Mouse (Mus musculus): ENCODE measurements around the gene Aldh4a1. TPM values are rescaled to one million over a fixed set of nuclear protein-coding genes. Genes with fewer than 3 reads are reported as not detected.

Aldh4a1 gene
- total RNA-seq, 2 experiments from 2014 or later, result 0.30 to 1.7 TPM

DNA sequence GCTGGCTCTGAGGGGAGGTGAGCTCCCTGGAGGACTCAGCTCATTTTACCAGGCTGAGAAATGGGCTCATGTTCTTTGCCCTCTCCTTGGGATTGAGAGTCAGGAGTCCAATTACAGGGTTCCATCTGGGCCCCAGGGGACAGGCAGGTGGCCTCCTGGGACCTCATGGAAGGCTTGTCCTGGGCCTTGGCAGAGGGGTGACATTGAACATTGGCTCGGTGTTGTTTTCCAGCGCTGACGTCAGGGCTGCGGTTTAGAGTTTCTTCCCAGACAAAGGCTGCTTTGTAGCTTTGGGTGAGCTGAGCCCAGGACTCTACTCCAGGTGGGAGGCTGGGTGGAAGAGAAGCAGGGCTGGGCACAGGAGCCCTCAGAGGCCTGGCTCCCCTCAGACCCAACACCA lies 34.9 kb upstream of the Aldh4a1 start:
- ATAC-seq (replicated peaks; ENCODE audit: low FRiP score, poor library complexity, severe bottlenecking), result no peak

DNA sequence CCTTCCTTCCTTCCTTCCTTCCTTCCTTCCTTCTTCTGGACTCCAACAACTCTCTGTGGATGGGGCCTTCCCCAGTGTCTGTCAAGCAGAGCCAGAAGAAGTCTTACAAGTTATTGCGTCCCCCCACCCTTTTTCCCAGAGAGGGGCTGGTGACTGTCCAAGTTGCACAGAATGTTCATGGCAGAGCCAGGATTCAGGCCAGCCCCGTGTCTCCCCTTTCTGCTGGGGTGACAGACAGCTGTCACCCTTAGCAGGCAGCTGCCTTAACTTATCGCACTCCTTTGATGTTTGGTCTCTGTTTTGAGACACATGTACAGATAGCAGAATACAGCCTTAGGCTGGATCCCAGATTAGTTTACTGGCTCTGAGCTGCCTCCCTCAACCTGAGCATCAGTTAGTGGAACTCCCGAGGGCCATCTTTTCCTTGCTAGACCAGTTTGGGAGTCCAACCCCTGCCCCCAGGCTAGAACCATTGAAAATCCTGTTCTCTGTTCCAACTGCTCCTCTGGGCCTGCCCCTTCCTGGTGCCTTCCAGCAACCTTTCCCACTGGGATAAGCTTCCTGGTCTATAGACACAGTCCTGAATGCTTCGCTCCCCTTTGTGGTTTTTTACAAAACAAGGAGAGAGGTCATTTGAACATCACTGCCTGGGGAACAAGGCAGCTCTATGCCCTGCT lies 33.2 kb upstream of the Aldh4a1 start:
- ATAC-seq (replicated peaks; ENCODE audit: low FRiP score, poor library complexity, severe bottlenecking), result no peak

DNA sequence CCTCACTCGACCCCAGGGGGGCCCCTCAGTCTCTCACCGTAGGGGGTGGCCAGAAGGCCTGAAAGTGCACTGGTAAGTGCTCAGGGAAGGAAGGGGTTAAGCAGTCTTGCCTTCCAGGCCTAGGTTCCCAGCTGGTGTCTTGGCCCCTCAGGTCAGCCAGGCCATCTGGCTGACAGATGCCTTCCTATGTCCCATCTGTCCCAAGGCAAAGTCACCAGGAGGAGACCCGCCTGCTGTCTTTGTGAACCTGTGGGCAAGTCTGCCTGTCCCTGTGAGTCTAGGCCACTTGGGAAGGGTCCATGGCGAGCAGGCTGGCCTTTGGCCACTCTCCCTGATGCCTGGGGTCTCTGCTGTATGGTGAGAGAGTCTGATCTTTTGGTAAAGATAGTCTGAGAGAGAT lies 32.2 kb upstream of the Aldh4a1 start:
- ATAC-seq (replicated peaks; ENCODE audit: low FRiP score, poor library complexity, severe bottlenecking), result no peak

DNA sequence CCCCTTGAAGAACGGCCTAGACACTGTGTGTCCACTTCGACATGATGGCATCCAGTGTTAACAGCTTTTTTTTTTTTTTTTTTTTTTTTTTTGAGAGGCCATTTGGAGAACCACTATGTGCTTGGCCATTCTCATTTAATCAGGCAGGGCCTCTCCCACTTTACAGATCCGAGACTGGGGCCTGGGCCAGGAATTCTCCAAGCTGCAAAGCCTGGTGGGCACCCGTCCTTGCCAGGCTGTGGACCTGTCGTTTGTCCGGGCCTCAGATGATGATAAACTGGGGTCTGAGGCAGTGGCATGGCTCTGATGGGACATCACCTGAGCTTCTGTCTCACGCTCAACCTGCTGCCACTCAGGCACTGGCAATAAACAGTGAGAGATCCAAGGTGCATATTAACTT lies 29.8 kb upstream of the Aldh4a1 start:
- no peak for ATAC-seq (replicated peaks; ENCODE audit: low FRiP score, poor library complexity, severe bottlenecking)

DNA sequence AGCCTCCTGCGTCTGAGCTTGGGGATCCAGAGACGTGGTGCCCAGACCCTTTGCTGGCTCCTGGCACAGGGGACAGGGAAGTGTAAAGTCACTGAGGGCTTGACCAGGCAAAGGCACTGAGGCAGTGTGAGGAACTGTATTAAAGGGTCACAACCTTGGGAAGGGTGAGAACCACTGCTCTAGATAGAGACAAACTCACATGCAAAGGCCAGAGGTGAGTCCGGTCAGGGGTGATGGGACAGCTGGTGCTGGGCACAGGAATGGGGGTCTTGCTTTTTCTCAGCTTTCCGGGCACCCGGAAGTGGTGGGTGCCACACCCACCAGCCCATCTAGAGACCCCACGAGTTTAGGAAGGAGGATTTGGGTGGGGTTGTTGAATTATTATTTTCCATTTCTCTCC lies 29.3 kb upstream of the Aldh4a1 start:
- no peak for ATAC-seq (replicated peaks; ENCODE audit: low FRiP score, poor library complexity, severe bottlenecking)

DNA sequence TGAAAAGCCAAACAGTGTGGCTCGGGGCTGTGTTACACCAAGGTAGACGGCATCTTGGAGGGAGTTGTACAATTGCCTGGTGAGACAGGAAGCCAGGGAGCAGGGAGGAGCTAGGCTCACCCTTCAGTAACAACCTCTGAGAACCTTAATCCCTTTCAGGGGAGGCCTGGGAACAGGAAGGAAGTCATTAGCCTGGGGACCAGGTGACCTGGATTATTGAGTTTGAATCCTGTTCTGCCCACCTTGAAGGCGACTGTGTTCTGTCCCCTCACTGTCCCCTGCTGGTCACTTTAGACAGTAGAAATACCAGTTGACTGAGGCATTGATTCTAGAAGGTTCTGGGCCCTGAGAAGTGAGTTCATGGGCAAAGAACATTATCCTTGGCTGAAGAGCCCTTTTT lies 28.6 kb upstream of the Aldh4a1 start:
- no peak for ATAC-seq (replicated peaks; ENCODE audit: low FRiP score, poor library complexity, severe bottlenecking)

DNA sequence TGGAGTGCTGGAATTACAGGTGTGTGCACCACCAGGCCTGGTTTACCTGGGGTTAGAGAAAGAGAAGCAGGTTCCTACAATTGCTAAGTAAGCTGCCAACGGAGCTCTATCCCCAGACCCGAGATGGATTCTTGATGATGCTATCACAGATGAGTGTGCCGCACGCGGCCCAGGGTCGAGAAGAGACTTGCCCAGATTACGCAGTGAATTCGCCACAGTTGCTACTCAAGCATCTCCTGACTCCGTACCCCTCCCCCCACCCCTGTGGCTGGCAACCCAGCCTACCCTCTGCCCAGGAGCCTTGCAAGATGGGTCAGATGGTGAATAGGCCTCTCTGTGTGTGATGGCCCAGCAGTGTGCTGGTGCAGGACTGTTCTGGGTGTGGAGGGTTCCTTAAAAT lies 26.0 kb upstream of the Aldh4a1 start:
- ATAC-seq (replicated peaks; ENCODE audit: low FRiP score, poor library complexity, severe bottlenecking), result no peak

DNA sequence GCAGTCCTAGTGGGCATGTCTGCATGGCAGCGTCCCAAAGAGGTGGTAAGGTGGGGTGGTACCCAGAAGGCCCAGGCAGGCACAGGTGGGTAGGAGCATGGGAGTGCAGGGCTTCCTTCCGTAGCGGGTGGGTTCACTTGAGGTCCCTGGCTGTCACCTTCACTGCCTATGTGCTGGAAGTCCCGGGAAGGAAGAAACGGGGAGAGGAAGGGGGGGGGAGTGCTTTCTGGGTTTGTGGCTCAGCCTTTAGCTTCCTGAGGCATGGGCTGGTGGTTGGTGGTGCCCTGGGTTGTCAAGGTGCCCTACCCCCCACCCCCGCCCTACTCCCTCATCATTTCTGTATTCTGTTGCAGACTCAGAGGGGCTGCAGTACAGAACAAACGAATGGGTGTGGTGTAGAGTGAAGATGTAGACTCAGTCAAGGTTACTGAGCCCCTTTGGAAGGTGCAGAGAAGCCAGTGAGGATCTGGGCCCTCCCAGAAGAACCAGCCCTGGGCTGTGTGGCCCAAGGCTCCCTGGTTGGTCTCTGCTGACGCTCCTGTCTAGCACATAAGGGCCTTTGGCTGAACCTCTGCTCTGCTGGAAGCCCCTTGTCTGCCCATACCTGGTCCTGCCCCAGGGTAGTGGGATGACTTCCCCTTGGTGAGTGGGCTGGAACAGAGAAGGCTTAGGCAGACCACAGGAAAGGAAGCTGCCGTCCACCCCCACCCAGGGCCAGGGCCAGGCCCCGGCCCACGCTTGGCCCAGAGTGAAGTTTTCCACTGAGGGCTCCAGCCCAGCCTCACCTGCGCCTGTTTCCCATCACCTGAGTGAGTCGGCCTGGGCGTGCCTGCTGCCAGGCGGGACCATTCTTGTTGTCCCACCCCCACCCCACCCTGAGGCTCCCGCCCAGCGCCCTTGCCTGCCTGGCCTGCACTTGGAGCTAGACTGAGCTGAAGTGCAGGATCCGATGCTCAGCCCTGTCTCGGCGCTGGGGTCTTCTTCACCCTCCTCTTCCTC lies 25.1 kb upstream of the Aldh4a1 start:
- no peak for ATAC-seq (replicated peaks; ENCODE audit: low FRiP score, poor library complexity, severe bottlenecking)

DNA sequence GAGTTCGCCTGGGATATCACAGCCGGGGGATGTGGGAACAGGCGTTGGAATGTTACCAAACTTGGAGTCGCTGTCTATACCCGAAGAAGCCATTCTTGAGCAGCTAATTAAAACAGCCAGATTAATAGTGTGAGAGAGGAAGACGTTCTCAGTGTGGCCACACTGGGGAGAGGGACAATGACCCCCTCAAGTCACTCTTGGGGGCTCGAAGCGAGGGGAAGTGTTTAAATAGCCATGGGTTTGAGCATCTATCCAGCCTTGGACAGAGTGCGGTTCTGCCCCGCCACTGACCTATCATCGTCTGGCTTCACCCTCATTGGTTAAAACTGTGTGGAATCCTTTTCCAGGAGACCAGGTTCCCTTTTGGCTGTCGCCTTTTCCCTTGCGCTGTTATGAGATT lies 24.3 kb upstream of the Aldh4a1 start:
- ATAC-seq (replicated peaks; ENCODE audit: low FRiP score, poor library complexity, severe bottlenecking), result no peak

DNA sequence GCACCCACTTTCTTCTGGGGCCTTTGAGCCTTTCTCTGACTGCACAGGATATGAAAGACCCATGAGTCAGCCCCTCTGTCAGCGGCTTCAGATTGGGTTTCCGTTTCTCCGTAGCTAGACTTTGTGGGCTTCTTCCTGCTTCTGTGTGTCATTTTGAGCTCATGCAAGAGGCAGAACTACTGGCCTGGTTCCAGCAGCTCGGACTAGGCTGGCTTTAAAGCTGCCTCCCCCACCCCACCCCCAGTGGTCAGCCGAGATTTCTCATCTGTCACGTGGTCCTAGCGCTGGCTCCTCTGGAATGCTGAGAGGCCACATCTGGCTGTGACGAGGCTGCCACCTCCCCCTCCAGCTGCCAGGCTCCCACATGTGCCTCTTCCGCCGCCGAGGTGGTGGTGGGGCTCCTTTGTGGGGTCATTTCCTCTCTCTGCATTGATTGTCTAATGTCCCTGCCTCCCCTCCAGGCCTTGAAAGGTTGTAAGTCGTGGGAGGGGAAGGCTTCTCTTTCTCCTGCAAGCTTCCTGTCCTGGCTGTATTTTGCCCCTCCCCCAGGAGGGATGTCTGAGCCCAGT lies 23.6 kb upstream of the Aldh4a1 start:
- no peak for ATAC-seq (replicated peaks; ENCODE audit: low FRiP score, poor library complexity, severe bottlenecking)

DNA sequence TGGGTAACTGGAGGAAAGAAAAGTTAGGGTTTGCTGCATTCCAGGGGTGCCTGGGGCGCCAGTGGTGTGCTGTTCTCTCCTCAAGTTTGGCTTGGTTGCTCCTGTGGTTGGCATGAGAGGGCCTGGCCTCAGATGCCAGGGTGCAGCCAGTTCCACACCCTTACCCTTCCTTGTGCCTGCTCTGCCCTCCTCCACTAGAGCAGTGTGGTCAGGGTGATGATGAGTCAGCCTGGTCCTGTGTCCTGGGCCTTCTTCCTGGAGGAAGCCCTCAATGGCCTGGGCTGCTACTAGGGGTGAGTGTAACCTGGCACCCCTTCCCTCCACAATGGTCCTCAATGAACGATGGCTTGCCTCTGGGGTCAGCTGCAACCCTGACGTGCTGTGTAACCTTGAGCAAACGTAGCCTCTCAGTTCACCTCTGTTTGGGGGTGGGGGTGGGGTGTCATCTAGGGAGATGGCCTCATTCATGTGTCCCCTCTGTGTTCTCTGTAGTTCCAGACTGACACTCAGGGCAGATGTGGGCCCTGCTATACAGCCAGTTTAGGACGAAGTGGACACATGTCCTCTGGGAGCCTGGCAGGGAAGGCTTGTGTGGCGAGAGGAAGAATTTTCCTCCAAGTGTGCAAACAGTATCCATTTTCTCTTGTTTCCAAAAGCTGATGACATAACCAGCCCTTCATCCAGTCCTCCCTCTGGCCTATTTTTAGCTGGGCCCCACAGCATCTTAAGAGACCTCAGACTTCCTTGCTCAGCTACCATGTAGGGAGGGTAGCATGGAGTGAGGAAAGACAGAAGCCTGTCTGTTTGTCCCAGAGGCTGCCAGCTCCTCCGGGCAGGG lies 20.9 kb upstream of the Aldh4a1 start:
- no peak for ATAC-seq (replicated peaks; ENCODE audit: low FRiP score, poor library complexity, severe bottlenecking)

DNA sequence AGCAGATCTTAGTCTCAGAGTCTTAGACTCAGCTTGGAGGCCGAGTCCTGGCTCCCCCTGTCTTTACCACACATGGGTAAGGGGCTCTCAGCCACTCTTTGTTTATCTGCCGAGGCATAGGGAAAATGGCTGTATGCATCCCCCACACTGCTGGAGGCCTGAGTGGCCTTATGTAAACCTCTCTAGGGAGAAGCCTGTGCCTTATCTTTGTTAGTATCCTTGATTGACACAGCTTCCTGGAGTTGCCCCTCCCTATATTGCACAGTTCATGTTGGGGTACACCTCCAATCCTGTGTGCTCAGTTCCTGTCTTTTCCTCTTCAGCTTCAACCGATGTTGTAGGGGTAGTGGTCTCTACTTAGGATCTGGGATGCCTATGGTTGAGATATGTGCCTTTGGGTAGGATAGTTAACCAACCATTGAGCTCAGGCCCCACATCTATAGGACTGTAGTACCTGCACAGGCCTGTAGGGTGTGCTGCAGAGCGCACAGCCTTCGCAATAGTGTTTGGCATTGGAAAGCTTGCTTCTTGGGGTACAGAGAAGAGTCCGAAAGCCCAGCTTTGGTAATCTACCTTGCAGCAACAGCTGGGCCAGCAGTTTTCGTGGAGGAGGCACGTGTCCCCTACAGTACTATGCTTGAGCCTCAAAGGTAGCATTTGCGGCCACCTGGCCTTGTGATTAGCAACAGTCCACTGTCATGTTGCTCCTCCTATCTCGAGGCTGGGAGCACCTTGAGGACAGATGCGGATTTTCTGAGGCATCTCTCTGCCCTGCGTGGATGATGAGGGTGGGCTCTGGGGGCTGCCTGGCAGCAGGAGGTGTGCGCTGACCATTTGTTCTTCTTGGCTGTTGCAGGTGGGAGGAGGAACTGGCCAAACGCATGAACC lies 20.1 kb upstream of the Aldh4a1 start, which contains the start of gene Gm21969:
Gm21969 (plus strand) TSS at position 830 of the 888 bp plus-strand sequence.
- ATAC-seq (replicated peaks; ENCODE audit: low FRiP score, poor library complexity, severe bottlenecking), result peak; percentile 53

DNA sequence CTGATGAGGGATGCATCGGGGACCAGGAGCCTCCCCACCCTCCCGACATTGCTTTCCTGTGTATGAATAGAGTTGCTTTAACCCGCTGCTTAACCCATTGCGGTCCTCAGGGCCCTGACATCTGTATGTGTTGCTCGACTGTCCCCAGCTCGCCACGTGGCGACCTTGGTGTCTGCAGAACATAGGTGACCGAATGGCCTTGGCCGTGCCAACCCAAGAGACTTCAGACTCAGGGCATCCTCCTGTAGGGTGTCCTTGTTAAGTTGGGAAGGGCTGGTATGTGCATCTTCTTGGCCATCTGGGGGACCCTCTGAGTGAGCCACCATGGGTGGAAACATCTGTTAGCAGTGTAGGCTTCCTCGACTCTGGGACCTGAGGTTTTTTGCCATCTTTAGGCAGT lies 17.4 kb upstream of the Aldh4a1 start:
- ATAC-seq (replicated peaks; ENCODE audit: low FRiP score, poor library complexity, severe bottlenecking), result no peak

DNA sequence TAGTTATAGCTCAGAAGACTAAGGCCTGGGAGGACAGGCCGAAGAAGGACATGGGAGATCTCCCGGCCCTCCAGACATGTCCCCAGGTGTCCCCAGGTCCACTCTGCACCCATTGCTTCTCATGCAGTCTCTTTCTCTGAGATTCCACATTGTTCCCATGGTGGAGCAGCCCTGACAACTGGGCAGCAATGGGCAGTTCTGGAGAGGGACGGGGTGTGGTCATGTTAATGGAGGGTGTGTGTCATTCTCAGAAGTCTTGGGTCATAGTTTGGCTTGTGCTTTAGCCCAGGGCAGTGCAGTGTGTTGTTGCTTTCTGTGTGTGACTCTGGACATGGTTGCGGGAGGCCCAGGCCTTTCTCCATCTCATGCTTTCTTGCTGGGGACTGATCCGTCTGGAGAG lies 15.9 kb upstream of the Aldh4a1 start:
- ATAC-seq (replicated peaks; ENCODE audit: low FRiP score, poor library complexity, severe bottlenecking), result no peak

DNA sequence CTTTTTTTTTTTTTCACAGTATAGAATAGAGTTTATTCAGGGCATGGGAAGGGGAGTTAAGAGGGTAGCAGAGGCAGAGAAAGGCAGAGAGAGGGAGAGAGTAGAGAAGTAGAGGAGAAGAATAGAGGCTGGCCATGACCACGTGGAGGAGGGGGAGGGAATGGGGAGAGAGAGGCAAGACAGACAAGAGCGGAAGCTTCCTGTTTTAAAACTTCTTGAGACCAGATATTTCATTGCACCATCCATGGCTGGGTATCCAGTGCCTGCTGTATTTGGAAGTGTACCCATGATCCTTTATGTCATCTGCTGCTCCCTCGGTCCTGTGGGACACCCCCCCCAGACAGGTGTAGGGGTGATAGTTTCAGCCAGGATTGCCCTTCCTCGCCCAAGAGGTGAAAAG lies 13.7 kb upstream of the Aldh4a1 start:
- ATAC-seq (replicated peaks; ENCODE audit: low FRiP score, poor library complexity, severe bottlenecking), result no peak

DNA sequence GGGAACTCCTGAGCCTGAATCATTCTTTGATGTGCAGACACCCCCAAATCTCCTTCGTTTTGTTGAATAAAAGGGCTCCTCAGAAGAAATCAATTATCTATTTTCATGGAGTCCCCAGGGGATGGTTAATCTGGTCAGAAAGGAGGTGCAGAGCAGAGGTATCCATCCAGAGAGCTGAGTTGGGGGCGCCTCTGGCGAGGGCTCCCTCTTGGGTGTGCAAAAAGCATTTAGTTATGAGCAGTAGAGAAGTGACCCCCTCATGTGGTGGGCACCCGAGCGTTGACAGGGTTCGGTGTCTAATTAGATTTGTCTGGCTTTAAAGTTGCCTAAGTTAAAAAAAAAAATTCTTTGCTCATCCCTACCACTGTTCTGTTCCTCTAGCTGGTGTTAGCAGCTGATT lies 11.7 kb upstream of the Aldh4a1 start:
- ATAC-seq (replicated peaks; ENCODE audit: low FRiP score, poor library complexity, severe bottlenecking), result no peak

DNA sequence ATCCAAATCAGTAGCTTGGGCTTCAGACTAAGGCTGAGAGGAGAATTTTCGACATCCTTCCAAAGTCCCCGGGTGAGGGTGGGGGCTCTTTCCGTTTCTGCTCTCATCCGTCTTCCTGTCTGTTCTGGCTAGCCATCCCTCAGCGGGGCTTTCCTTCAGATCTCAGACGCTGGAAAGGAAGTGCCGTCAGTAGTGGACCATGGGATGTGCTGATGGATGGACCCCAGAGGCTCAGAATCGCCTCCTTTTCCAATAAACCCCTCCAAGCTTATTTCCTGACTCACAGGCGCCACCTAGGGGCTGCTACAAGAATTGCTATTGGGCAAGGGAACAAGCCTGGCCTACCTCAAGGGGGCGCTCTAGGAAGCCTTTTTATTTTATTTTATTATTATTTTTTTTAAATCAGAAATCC lies 11.1 kb upstream of the Aldh4a1 start:
- ATAC-seq (replicated peaks; ENCODE audit: low FRiP score, poor library complexity, severe bottlenecking), result no peak

DNA sequence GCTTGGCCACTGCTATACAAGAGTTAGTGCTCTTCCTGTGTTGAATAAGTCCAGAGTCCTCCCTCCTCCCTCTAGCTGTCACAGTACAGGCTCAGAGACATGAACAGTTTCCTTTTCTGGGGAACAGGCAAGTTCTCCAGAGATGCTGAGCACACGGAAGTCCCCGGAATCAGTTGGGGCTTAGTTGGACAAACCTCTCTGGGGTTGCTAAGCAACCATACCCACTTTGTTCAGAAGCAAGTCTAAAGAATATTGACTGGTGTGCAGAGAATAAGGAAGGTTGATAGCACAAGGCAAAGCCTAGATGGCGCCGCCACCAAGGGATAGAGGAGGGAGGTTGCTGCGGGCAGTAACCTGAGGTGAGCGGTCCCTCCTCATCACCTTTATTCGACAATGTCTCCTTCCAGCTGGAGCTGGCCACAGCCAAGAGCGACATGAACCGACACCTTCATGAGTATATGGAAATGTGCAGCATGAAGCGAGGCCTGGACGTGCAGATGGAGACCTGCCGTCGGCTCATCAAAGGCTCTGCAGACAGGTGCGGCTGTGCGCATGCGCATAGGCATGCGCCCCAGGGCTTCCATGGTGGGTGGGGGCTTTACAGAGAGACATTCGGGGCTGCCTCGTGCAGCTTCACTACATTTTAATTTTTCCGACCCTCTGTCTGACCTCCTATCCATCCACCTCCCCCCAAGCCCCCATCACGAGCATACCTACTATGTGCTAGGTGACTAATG lies 8.0 kb upstream of the Aldh4a1 start:
- no peak for ATAC-seq (replicated peaks; ENCODE audit: low FRiP score, poor library complexity, severe bottlenecking)

Data from erythroid progenitor cell, adult 5-6 weeks (primary cell).